Mouse (Mus musculus): ENCODE measurements around the gene Pbld1.

DNA sequence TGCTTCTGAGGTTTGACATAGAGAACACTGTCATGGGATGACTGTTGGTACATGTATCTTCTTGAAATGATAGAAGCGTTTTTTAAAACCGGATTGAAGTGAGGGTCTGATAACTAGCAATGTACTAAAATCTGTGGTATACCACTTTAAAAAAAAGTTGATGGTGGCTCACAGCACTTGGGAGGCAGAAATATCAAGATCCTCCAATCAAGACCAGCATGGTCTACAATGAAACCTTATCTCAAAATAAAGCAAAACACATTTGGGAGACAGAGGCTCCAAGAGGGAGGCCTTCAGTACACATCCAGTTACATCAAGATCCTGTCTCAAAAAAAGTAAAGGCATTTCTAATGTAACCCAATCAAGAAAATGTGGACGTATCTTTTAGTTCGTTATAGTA lies 38.3 kb upstream of the Pbld1 start:
- no peak for TF ChIP-seq GATA1 (IDR thresholded peaks at IDR 0.05; ENCODE audit: borderline replicate concordance, low read length)
- TF ChIP-seq FLI1 (IDR thresholded peaks at IDR 0.05; ENCODE audit: low read length) = no peak

Measured in megakaryocyte, embryonic 14.5 days (primary cell).